Mouse (Mus musculus) CH12.LX (cell line): ENCODE data around the gene Pex14. TPM values are rescaled to one million over a fixed set of nuclear protein-coding genes. Genes with fewer than 3 reads are reported as not detected.

Experiments
- DNase-seq: peaks from one replicate; pipeline ENCODE4 v3.0.0-alpha.2; 2013; ENCODE audit errors: extremely low read depth
- H3K27ac ChIP-seq: 2 replicates; pipeline ENCODE4 v1.5.1; 2012; ENCODE audit warnings: low read depth, mild to moderate bottlenecking, control low read depth, moderate library complexity; ENCODE audit not compliant: insufficient read depth
- H3K27me3 ChIP-seq: replicated peaks from 2 replicates; pipeline ENCODE3; 2012; ENCODE audit warnings: inconsistent platforms
- H3K36me3 ChIP-seq, 2 experiments: replicated peaks in 1 of 2; 2 replicates each; pipeline versions ENCODE3 to v1.6.1; 2012; ENCODE audit warnings: inconsistent platforms in 1 of 2, low read length in 1 of 2, mild to moderate bottlenecking in 1 of 2, mixed read lengths in 1 of 2, moderate library complexity in 1 of 2; ENCODE audit not compliant: control insufficient read depth in 1 of 2, insufficient read depth in 1 of 2
- H3K4me1 ChIP-seq, 2 experiments: 2 replicates each; pipeline ENCODE4 v1.6.1; 2012; ENCODE audit warnings: inconsistent platforms in 1 of 2, moderate library complexity in 1 of 2; ENCODE audit not compliant: insufficient read depth in 2 of 2, control insufficient read depth in 1 of 2
- H3K4me2 ChIP-seq: 2 replicates; pipeline ENCODE4 v1.6.1; 2012; ENCODE audit warnings: low read depth, mild to moderate bottlenecking, control low read depth; ENCODE audit not compliant: poor library complexity, insufficient read depth, severe bottlenecking
- H3K4me3 ChIP-seq, 3 experiments: fragments of 150-350 bp in 1 of 3; sonication (generic) in 1 of 3; replicated peaks in 1 of 3; 2 replicates each; pipeline versions ENCODE3 to v1.5.1; 2011 to 2012; ENCODE audit warnings: low read depth in 2 of 3, low read length in 2 of 3, mild to moderate bottlenecking in 2 of 3, moderate library complexity in 2 of 3, control low read depth in 1 of 3, improper control_type of control experiment in 1 of 3, inconsistent platforms in 1 of 3, mixed read lengths in 1 of 3; ENCODE audit not compliant: poor library complexity in 1 of 3
- H3K79me2 ChIP-seq: replicated peaks from 2 replicates; pipeline ENCODE4 v1.6.1; 2012; ENCODE audit warnings: mild to moderate bottlenecking, moderate library complexity; ENCODE audit not compliant: control insufficient read depth, poor library complexity, insufficient read depth, severe bottlenecking; ENCODE audit errors: extremely low read depth
- H3K9ac ChIP-seq: 2 replicates; pipeline ENCODE4 v1.6.1; 2012; ENCODE audit warnings: low read depth, mild to moderate bottlenecking, control low read depth, moderate library complexity; ENCODE audit not compliant: insufficient read depth
- H3K9me3 ChIP-seq: replicated peaks from 2 replicates; pipeline ENCODE3; 2012; ENCODE audit warnings: low read length, inconsistent platforms, mixed read lengths
- BHLHE40 ChIP-seq: IDR thresholded peaks from 2 replicates; pipeline ENCODE4 v1.6.1; 2011; ENCODE audit warnings: mild to moderate bottlenecking, low read depth, low read length, improper control_type of control experiment
- CHD1 ChIP-seq: IDR thresholded peaks from 2 replicates; pipeline ENCODE4 v1.6.1; 2012; ENCODE audit warnings: low read depth, low read length, improper control_type of control experiment, inconsistent platforms
- ELF1 ChIP-seq: IDR thresholded peaks from 2 replicates; pipeline ENCODE4 v1.6.1; 2014; ENCODE audit warnings: low read depth, mild to moderate bottlenecking, inconsistent platforms, low read length, improper control_type of control experiment
- GABPA ChIP-seq: IDR thresholded peaks from 2 replicates; pipeline ENCODE4 v1.6.1; 2012; ENCODE audit warnings: low read depth, low read length, improper control_type of control experiment, inconsistent platforms; ENCODE audit not compliant: insufficient replicate concordance
- JUND ChIP-seq: conservative IDR thresholded peaks from 2 replicates; pipeline ENCODE4 v1.6.1; 2011; ENCODE audit warnings: low read depth, low read length, improper control_type of control experiment
- MAZ ChIP-seq: IDR thresholded peaks from 2 replicates; pipeline ENCODE4 v1.6.1; 2012; ENCODE audit warnings: low read depth, mild to moderate bottlenecking, inconsistent platforms, low read length, improper control_type of control experiment, moderate library complexity
- MYC ChIP-seq: IDR thresholded peaks from 2 replicates; pipeline ENCODE4 v1.6.1; 2011; ENCODE audit warnings: low read depth, mild to moderate bottlenecking, improper control_type of control experiment, low read length
- POLR2A ChIP-seq: IDR thresholded peaks from 2 replicates; pipeline ENCODE4 v1.6.1; 2011; ENCODE audit warnings: low read depth, mild to moderate bottlenecking, improper control_type of control experiment, low read length
- POLR2AphosphoS2 ChIP-seq: IDR thresholded peaks from 2 replicates; pipeline ENCODE4 v1.6.1; 2011; ENCODE audit warnings: low read depth, low read length, improper control_type of control experiment
- SIN3A ChIP-seq: IDR thresholded peaks from 2 replicates; pipeline ENCODE4 v1.6.1; 2012; ENCODE audit warnings: low read length, improper control_type of control experiment, inconsistent platforms
- SMC3 ChIP-seq: IDR thresholded peaks from 2 replicates; pipeline ENCODE4 v1.6.1; 2011; ENCODE audit warnings: low read depth, low read length, improper control_type of control experiment
- TBP ChIP-seq: conservative IDR thresholded peaks from 2 replicates; pipeline ENCODE4 v1.6.1; 2011; ENCODE audit warnings: low read depth, low read length, improper control_type of control experiment
- TCF12 ChIP-seq: IDR thresholded peaks from 2 replicates; pipeline ENCODE4 v1.6.1; 2014; ENCODE audit warnings: low read depth, mild to moderate bottlenecking, inconsistent platforms, low read length, improper control_type of control experiment
- USF2 ChIP-seq: conservative IDR thresholded peaks from 2 replicates; pipeline ENCODE4 v1.6.1; 2011; ENCODE audit warnings: low read depth, low read length, improper control_type of control experiment
- ZC3H11A ChIP-seq: IDR thresholded peaks from 2 replicates; pipeline ENCODE4 v1.6.1; 2012; ENCODE audit warnings: low read depth, mild to moderate bottlenecking, inconsistent platforms, low read length, improper control_type of control experiment
- ZKSCAN1 ChIP-seq: IDR thresholded peaks from 2 replicates; pipeline ENCODE4 v1.6.1; 2012; ENCODE audit warnings: low read depth, inconsistent platforms, low read length, improper control_type of control experiment, borderline replicate concordance
- ZMIZ1 ChIP-seq: IDR thresholded peaks from 2 replicates; pipeline ENCODE4 v1.6.1; 2012; ENCODE audit warnings: low read depth, mild to moderate bottlenecking, inconsistent platforms, low read length, improper control_type of control experiment
- ZNF384 ChIP-seq: IDR thresholded peaks from 2 replicates; pipeline ENCODE4 v1.6.1; 2012; ENCODE audit warnings: low read depth, low read length, improper control_type of control experiment, inconsistent platforms
- dilution Hi-C: fragments of 300-500 bp; cut with MboI; formaldehyde crosslinking; loops from 2 replicates; pipeline ENCODE4 v1.14.3; 2020; ENCODE audit warnings: low sequenced_read_pairs; ENCODE audit not compliant: extremely low pct_unique_long_range_greater_than_20kb, extremely low pct_ligation_motif_present
- in situ Hi-C: fragments of 300-500 bp; cut with MboI; formaldehyde crosslinking; loops from 3 replicates; pipeline ENCODE4 v1.14.3; 2019; ENCODE audit warnings: low sequenced_read_pairs, low pct_ligation_motif_present, low pct_unique_long_range_greater_than_20kb, mixed read lengths
- polyA plus RNA-seq: library from polyadenylated mRNA; unstranded; fragments of >175 nt; gene quantifications from 2 replicates; pipeline ENCODE4 v1.2.1, GENCODE M21; 2012; ENCODE audit warnings: low read depth; ENCODE audit not compliant: insufficient read length
- total RNA-seq, 2 experiments: library from RNA; depleted of rRNA; stranded (reverse); fragments of 300-350 nt in 1 of 2; fragments of >200 nt in 1 of 2; gene quantifications; 2 replicates each; pipeline ENCODE4 v1.2.3; 2012 to 2014

The Pex14 gene
- total and polyA plus RNA-seq, 3 experiments, result 48.5 to 67.7 (median 63.6) TPM

GRCm38 (mm10) chr4:148950932-148951650 is 148.6 kb downstream of the Pex14 start:
- no peak overlapping the region for H3K9ac ChIP-seq
- dilution Hi-C loops (no loop called here), in situ Hi-C loops (no loop called here)
- H3K9me3 ChIP-seq, result no peaks in the 10 kb centered on the region
- H3K27ac ChIP-seq, result no peak overlapping the region
- H3K79me2 ChIP-seq, result no peaks in the 10 kb centered on the region
- DNase-seq, result no peak
- peaks cover 0 to 59% of the 10 kb centered on the region in 2 experiments for H3K36me3 ChIP-seq
- no peak overlapping the region for H3K4me3 ChIP-seq
- H3K27me3 ChIP-seq, result no peaks in the 10 kb centered on the region
- TF ChIP-seq ZMIZ1 (no peak), MYC (no peak), ZNF384 (no peak), TCF12 (no peak), JUND (no peak), MAZ (no peak), ZKSCAN1 (no peak), SMC3 (no peak), USF2 (no peak), ELF1 (no peak), TBP (no peak), ZC3H11A (no peak), POLR2AphosphoS2 (no peak), GABPA (no peak)
- H3K4me2 ChIP-seq, result no peak overlapping the region
- H3K4me1 ChIP-seq, result peaks cover 13 to 17% of the 10 kb centered on the region in 2 experiments

GRCm38 (mm10) chr4:148950487-148950886 is 149.2 kb downstream of the Pex14 start:
- Histone ChIP-seq H3K79me2 (no peaks in the 10 kb centered on the region), H3K27ac (no peak overlapping the region), H3K27me3 (no peaks in the 10 kb centered on the region), H3K9ac (no peak overlapping the region), H3K4me2 (no peak overlapping the region), H3K36me3 (peaks cover 0 to 58% of the 10 kb centered on the region in 2 experiments), H3K4me1 (peaks cover 13 to 17% of the 10 kb centered on the region in 2 experiments), H3K9me3 (no peaks in the 10 kb centered on the region), H3K4me3 (no peak overlapping the region)
- dilution Hi-C loops, result no loop called here
- in situ Hi-C loops, result no loop called here
- DNase-seq, result no peak
- TF ChIP-seq SIN3A (no peak), TCF12 (no peak), SMC3 (no peak), CHD1 (no peak), BHLHE40 (no peak), POLR2A (no peak)
